Mouse (Mus musculus): Measurements from ENCODE around the gene Adamts2. TPM values are rescaled to one million over a fixed set of nuclear protein-coding genes. Genes with fewer than 3 reads are reported as not detected.

Gene Adamts2
- total and polyA plus RNA-seq, 3 experiments, result not detected

- no peak for DNase-seq (ENCODE audit: extremely low read depth)
- no peaks in the 10 kb centered on the region for H3K9me3 ChIP-seq (replicated peaks; ENCODE audit: low read length)
- dilution Hi-C loops (cut with MboI; ENCODE audit: extremely low pct_ligation_motif_present, extremely low pct_unique_long_range_greater_than_20kb, low sequenced_read_pairs), result no loop called here
- H3K4me2 ChIP-seq (ENCODE audit: insufficient read depth, low read depth, poor library complexity, severe bottlenecking), result no peak overlapping the region
- no peaks in the 10 kb centered on the region for H3K79me2 ChIP-seq (replicated peaks; ENCODE audit: control insufficient read depth, extremely low read depth, insufficient read depth, poor library complexity, severe bottlenecking)
- H3K36me3 ChIP-seq (replicated peaks in 1 of 2; ENCODE audit: control insufficient read depth in 1 of 2, insufficient read depth in 1 of 2, low read length in 1 of 2), result no peaks in the 10 kb centered on the region
- peaks cover 10 to 17% of the 10 kb centered on the region in 2 experiments for H3K4me1 ChIP-seq (ENCODE audit: control insufficient read depth in 1 of 2, insufficient read depth in 2 of 2)
- no peak overlapping the region for H3K4me3 ChIP-seq (replicated peaks in 1 of 3; ENCODE audit: low read depth in 2 of 3, low read length in 2 of 3, poor library complexity in 1 of 3)
- H3K9ac ChIP-seq (ENCODE audit: insufficient read depth, low read depth), result no peak overlapping the region
- no peak overlapping the region for H3K27ac ChIP-seq (ENCODE audit: insufficient read depth, low read depth)
- peaks cover 80% of the 10 kb centered on the region for H3K27me3 ChIP-seq (replicated peaks)
- in situ Hi-C loops (cut with MboI; ENCODE audit: low pct_ligation_motif_present, low pct_unique_long_range_greater_than_20kb, low sequenced_read_pairs), result no loop called here
- TF ChIP-seq HCFC1 (IDR thresholded peaks at IDR 0.05; ENCODE audit: low read depth, low read length), result no peak
- no peak for TF ChIP-seq ELF1 (IDR thresholded peaks at IDR 0.05; ENCODE audit: low read depth, low read length)
- TF ChIP-seq KAT2A (IDR thresholded peaks at IDR 0.05; ENCODE audit: insufficient replicate concordance, low read length), result no peak
- TF ChIP-seq JUND (conservative IDR thresholded peaks at IDR 0.05; ENCODE audit: low read depth, low read length), result no peak
- no peak for TF ChIP-seq SMC3 (IDR thresholded peaks at IDR 0.05; ENCODE audit: low read depth, low read length)
- no peak for TF ChIP-seq ZC3H11A (IDR thresholded peaks at IDR 0.05; ENCODE audit: low read depth, low read length)
- no peak for TF ChIP-seq JUN (IDR thresholded peaks at IDR 0.05; ENCODE audit: insufficient read depth, low read depth, low read length)
- TF ChIP-seq TCF12 (IDR thresholded peaks at IDR 0.05; ENCODE audit: low read depth, low read length), result no peak
- no peak for TF ChIP-seq ZKSCAN1 (IDR thresholded peaks at IDR 0.05; ENCODE audit: borderline replicate concordance, low read depth, low read length)
- TF ChIP-seq ETS1 (conservative IDR thresholded peaks at IDR 0.05; ENCODE audit: low read depth, low read length), result no peak
- no peak for TF ChIP-seq MEF2A (IDR thresholded peaks at IDR 0.05; ENCODE audit: borderline replicate concordance, low read depth, low read length)
- TF ChIP-seq MAZ (IDR thresholded peaks at IDR 0.05; ENCODE audit: low read depth, low read length), result no peak
- TF ChIP-seq NRF1 (IDR thresholded peaks at IDR 0.05; ENCODE audit: low read depth, low read length), result no peak
These were observed 33.2 kb downstream of the Adamts2 start for GRCm38 (mm10) chr11:50635051-50635590.

GRCm38 (mm10) chr11:50637026-50637425, 35.1 kb downstream of the Adamts2 start:
- H3K4me2 ChIP-seq (ENCODE audit: insufficient read depth, low read depth, poor library complexity, severe bottlenecking), result no peak overlapping the region
- H3K4me3 ChIP-seq (replicated peaks in 1 of 3; ENCODE audit: low read depth in 2 of 3, low read length in 2 of 3, poor library complexity in 1 of 3), result no peak overlapping the region
- TF ChIP-seq JUND (conservative IDR thresholded peaks at IDR 0.05; ENCODE audit: low read depth, low read length) (no peak), E2F4 (IDR thresholded peaks at IDR 0.05; ENCODE audit: insufficient replicate concordance, low read depth, low read length) (no peak), UBTF (IDR thresholded peaks at IDR 0.05; ENCODE audit: low read depth, low read length) (no peak), NRF1 (IDR thresholded peaks at IDR 0.05; ENCODE audit: low read depth, low read length) (no peak), PAX5 (IDR thresholded peaks at IDR 0.05; ENCODE audit: low read length) (no peak), BHLHE40 (IDR thresholded peaks at IDR 0.05; ENCODE audit: low read depth, low read length) (no peak), USF2 (conservative IDR thresholded peaks at IDR 0.05; ENCODE audit: low read depth, low read length) (no peak), TBP (conservative IDR thresholded peaks at IDR 0.05; ENCODE audit: low read depth, low read length) (no peak), MAFK (IDR thresholded peaks at IDR 0.05; ENCODE audit: insufficient replicate concordance, low read length) (no peak), ETS1 (conservative IDR thresholded peaks at IDR 0.05; ENCODE audit: low read depth, low read length) (no peak), CTCF (conservative IDR thresholded peaks at IDR 0.05 in 1 of 2, IDR thresholded peaks at IDR 0.05 in 1 of 2; ENCODE audit: low read depth in 2 of 2, low read length in 2 of 2) (no peak), RCOR1 (conservative IDR thresholded peaks at IDR 0.05; ENCODE audit: low read depth, low read length) (no peak), KAT2A (IDR thresholded peaks at IDR 0.05; ENCODE audit: insufficient replicate concordance, low read length) (no peak), MEF2A (IDR thresholded peaks at IDR 0.05; ENCODE audit: borderline replicate concordance, low read depth, low read length) (no peak)
- in situ Hi-C loops (cut with MboI; ENCODE audit: low pct_ligation_motif_present, low pct_unique_long_range_greater_than_20kb, low sequenced_read_pairs), result no loop called here
- no peaks in the 10 kb centered on the region for H3K79me2 ChIP-seq (replicated peaks; ENCODE audit: control insufficient read depth, extremely low read depth, insufficient read depth, poor library complexity, severe bottlenecking)
- no peaks in the 10 kb centered on the region for H3K9me3 ChIP-seq (replicated peaks; ENCODE audit: low read length)
- DNase-seq (ENCODE audit: extremely low read depth), result no peak
- peaks cover 83% of the 10 kb centered on the region for H3K27me3 ChIP-seq (replicated peaks)
- H3K9ac ChIP-seq (ENCODE audit: insufficient read depth, low read depth), result no peak overlapping the region
- H3K27ac ChIP-seq (ENCODE audit: insufficient read depth, low read depth), result no peak overlapping the region
- dilution Hi-C loops (cut with MboI; ENCODE audit: extremely low pct_ligation_motif_present, extremely low pct_unique_long_range_greater_than_20kb, low sequenced_read_pairs), result no loop called here
- no peaks in the 10 kb centered on the region for H3K36me3 ChIP-seq (replicated peaks in 1 of 2; ENCODE audit: control insufficient read depth in 1 of 2, insufficient read depth in 1 of 2, low read length in 1 of 2)
- peaks cover 5% of the 10 kb centered on the region in 2 experiments for H3K4me1 ChIP-seq (ENCODE audit: control insufficient read depth in 1 of 2, insufficient read depth in 2 of 2)

Data from CH12.LX (cell line).